28 mouse cellular contexts compared by ENCODE assay signal in genomic region chr3:137641238-137641637, GRCm38 (mm10). TPM values are rescaled to one million over a fixed set of nuclear protein-coding genes. Genes with fewer than 3 reads are reported as not detected.
"Had no signal": no experiment of that assay in that cellular context is flagged by ENCODE, and none has a peak within 500 bp of the region (broad histone marks: within the 10 kb centered on the region; RNA-seq: fewer than 3 reads in every experiment).

No protein-coding gene starts in this region.

- H3K9ac ChIP-seq: kidney, embryonic 15.5 days; liver, embryonic 14.5 days had no signal

- H3K36me3 ChIP-seq: kidney, embryonic 15.5 days had no signal

- H3K4me3 ChIP-seq: kidney, embryonic 15.5 days had no signal

- H3K27me3 ChIP-seq: kidney, embryonic 15.5 days had no signal

- H3K27ac ChIP-seq: kidney, embryonic 15.5 days; liver, embryonic 14.5 days; stomach, postnatal 0 days had no signal

- H3K4me2 ChIP-seq: kidney, embryonic 15.5 days; liver, embryonic 11.5 days; midbrain, embryonic 11.5 days had no signal

- H3K9me3 ChIP-seq: kidney, embryonic 15.5 days had no signal

- DNase-seq: kidney, adult 8-10 months; kidney, postnatal 14 days; kidney, postnatal 4 days; lung, adult 18-20 months; lung, postnatal 14 days; lung, postnatal 4 days; midbrain, embryonic 14.5 days; thymus, adult 2 months; thymus, postnatal 14 days; thymus, postnatal 4 days had no signal

RNA-seq across cellular contexts. Expression of gene Ddit4l, which starts 19.8 kb away (rescaled TPM):
- total RNA-seq: megakaryocyte progenitor cell, adult 5-6 weeks; megakaryocyte-erythroid progenitor cell, adult 5-6 weeks had no signal

RNA-seq across cellular contexts. Expression of gene Gm21962, which starts 30.1 kb away (rescaled TPM):
- total RNA-seq: layer of hippocampus, adult 18-20 months; layer of hippocampus, postnatal 14 days; left cerebral cortex, adult 18-20 months; left cerebral cortex, postnatal 25 days; megakaryocyte-erythroid progenitor cell, adult 5-6 weeks; midbrain, postnatal 0 days had no signal
- polyA plus RNA-seq: kidney, embryonic 15.5 days; limb, embryonic 11.5 days; limb, embryonic 14.5 days; liver, embryonic 11.5 days; liver, embryonic 14.5 days; lung, embryonic 16.5 days; midbrain, embryonic 11.5 days; midbrain, embryonic 14.5 days; midbrain, postnatal 0 days; neural tube, embryonic 11.5 days; neural tube, embryonic 14.5 days; stomach, embryonic 14.5 days; stomach, postnatal 0 days; thymus, adult 2 months had no signal
